Mouse (Mus musculus) adrenal gland, adult 8-10 months (tissue): ENCODE data around the gene Sclt1. TPM values are rescaled to one million over a fixed set of nuclear protein-coding genes. Genes with fewer than 3 reads are reported as not detected.
A peak's percentile ranks its signal among the peaks of the same experiment; 100 is the strongest.

Experiments
- DNase-seq: peaks from one replicate; pipeline ENCODE4 v3.0.0; 2022
- total RNA-seq, 4 experiments: library from RNA; stranded (reverse); gene quantifications; 2 replicates each; pipeline ENCODE4 v1.2.4; 2022

Gene Sclt1
- total RNA-seq, 4 experiments from 2014 or later: 7.3 to 17.7 (median 12.4) TPM

DNA sequence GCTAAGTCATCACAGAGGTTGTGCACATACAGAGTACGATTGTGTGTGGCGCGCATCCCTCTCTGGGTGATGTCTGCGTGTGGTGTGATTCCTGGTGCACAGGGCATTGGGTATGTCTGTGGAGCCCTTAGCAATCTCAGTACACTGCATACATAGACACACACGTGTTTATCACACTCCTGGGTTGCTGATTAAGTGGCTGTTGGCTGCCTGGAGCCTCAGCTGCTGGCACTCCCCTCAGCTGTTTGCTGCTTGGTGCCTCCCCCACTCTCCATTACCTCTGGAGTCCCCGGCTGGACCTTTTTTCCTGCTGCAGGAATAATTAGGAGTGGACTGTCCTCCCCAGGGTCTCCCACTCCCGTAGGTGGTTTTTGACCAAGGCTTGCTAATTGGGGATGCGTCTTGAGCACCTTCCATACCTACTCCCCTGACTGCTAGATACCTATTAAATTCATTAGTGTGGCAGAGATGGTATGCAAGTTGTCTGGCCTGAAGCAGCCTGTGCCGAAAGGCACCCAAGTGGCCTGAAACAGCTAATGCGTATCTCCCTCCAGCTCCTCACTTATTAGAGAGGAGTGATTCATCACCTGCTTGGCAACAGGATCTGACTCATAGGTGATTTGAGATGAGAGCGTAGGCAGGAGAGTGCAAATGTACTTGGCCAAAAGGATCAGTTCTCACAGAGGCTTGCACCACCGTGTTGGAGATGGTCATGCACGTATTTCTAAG, 136.5 kb downstream of the Sclt1 start:
- no peak for DNase-seq

DNA sequence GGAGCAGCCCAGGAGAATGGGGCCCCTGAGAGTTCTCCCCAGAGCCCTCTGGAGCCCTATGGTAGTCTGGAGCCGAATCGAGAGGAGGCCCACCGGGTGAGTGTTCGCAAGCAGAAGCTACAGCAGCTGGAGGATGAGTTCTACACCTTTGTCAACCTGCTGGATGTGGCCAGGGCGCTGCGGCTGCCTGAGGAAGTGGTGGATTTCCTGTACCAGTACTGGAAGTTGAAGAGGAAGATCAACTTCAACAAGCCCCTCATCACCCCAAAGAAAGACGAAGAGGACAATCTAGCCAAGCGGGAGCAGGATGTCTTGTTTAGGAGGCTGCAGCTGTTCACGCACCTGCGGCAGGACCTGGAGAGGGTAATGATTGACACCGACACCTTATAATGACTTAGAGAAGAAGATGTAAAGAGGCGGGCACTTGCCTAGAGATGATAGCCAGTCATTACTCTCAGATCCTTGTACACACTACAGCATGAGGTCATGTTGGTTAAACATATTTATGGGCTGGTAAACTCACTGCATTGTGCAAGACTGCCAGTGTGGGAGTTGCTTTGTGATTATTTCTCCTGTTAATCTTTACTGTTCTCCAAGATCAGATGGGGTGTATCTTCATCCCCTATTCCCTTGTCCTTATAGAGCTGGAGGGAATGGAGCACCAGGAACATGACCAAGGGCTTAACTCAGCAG, 137.5 kb downstream of the Sclt1 start:
- no peak for DNase-seq

GRCm38 (mm10) chr3:41603470-41604019, 138.8 kb downstream of the Sclt1 start:
- DNase-seq: no peak

DNA sequence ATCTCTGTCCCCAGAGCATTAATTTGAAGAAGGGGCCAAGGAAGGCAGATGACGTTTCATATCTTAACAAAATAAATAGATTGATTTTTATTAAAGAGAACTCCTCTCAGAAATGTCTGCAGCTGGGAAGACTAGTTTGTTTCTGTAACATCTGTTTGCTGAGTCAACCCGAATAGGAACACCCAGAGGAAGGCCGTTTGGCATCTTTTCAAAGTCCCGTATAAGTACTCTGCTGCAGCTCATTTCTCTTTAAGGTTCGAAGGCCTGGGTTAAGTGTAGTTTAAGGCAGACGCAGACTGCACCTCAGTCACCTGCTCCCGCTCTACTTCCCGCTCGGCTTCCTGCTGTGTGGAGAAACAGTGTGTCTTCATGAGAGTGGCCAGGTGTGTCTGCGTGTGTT, 139.4 kb downstream of the Sclt1 start:
- DNase-seq: no peak

DNA sequence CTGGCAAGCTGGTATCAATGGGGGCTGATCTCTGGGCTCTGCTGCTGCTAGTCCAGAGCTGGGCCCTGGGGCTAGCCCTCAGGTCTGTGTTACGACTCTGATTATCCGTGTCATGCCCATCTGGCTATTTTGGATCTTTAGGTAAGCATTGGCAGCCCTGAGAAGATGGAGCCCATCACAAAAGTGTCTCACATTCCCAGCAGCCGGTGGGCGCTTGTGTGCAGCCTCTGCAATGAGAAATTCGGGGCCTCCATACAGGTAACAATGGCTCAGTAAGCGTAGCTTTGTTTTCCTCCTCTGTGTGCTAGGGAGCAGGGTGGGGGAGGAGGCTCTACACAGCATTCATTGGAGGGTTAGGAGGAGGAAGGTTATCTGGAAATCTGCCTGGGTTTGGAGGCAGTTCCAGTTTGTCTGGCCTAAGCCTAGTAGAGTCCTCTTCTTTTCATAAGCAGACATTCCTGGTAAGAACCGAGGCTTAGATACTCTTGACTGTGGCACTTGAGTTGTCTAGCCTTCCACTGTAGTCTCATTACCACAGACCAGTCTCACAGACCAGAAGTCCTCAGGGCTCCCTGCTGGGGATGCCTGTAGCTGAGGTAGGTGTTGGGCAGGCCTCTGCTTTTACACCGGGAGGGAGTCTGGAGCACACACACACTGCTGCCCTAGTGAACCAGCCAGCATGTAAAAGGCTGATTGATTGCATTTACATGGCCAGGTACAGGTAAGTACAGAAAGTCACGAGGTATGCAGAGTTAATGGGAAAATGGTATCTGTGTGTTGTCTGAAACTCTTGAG, 140.9 kb downstream of the Sclt1 start:
- no peak for DNase-seq

DNA sequence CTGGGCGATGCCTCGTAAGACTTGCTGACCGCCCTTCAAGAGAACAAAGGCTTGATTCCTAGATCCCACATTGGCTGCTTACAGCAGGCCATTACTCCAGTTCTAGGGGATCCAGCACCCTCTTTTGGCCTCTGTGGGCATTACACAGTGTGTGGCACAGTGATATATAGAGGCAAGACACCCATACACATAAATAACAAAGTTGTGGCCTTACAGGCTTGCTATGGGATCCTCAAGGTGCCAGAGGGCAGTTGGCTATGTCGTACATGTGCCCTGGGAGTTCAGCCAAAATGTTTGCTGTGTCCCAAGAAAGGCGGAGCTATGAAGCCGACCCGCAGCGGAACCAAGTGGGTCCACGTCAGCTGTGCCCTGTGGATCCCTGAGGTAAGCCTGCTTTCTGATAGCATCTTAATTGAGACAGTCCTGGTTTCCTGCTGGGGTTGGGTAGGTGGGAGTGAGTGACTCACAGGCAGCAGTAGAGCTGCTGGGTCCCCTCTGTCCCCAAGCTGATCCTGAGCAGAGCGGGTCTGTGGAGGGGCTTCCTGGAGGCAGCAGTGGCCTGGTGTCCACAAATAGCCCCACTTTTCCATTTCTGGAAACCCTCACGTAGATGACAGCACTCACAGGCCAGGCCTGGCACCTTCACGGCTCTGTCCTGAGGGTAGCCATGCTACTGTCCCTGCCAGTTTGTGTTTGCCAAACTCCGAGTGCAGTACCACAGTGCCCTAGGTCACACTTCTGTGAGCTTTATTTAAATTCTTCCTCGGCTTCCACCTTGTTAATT, 142.3 kb downstream of the Sclt1 start:
- DNase-seq: peak; percentile 25

DNA sequence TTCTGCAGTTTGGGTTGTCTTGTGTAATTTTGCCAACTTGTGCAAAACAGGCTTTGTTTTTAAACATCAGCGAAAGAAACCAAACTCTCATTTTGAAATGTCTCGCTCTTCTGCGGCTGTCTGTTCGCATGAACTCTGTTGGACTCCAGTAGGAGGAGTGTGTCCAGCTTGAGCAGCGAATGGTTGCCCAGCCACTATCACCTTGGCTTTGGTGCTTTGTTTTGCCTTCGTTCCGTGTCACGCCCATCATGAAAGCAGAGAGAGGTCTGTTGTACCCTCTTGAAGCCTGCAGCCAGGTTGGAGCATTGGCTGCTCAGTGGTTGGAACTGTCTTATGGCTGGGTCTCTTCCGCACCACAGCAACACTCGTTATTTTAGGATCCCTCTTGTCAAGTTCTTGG, 143.1 kb downstream of the Sclt1 start:
- no peak for DNase-seq

DNA sequence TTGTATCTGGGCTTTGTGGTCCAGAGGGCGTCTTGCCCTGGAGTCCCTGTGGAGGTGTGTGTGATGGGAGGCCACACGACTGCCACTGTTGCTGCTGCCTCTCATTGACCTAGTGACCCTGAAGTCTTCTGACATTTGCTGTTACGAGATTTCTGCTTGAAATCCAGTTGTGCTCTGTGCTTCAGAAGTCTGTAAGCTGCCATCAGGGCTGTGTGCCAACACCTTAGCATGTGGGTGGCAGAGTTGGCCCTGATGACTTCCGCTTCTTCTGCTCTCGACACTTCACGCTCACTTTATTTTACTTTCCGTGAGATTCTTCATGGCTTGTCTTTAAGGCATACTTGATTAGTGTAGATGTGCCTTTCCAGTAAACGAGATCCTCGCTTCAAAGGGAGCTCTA, 143.9 kb downstream of the Sclt1 start:
- no peak for DNase-seq

DNA sequence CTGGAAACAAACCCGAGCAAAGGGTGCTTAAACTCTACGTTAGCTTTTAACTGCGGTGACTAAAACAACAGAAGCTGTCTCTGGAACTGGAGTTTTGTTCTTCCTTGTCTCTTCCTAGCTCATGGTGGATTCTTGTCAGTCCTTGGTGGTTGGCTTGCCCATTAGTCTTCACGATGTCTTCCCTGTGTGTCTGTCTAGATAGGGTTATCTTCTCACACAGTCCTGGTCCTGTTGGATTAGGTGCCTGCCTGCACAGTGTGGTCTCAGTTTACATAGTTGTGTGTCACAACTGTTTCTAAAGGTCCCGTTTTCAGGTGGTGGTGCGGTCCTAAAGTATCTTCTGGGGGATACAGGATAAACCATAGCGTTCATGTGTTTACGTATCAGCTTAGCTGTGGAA, 145.3 kb downstream of the Sclt1 start:
- no peak for DNase-seq

GRCm38 (mm10) chr3:41595010-41595409, 147.3 kb downstream of the Sclt1 start:
- no peak for DNase-seq

- DNase-seq: no peak
These were observed 148.0 kb downstream of the Sclt1 start for GRCm38 (mm10) chr3:41594097-41594879.

DNA sequence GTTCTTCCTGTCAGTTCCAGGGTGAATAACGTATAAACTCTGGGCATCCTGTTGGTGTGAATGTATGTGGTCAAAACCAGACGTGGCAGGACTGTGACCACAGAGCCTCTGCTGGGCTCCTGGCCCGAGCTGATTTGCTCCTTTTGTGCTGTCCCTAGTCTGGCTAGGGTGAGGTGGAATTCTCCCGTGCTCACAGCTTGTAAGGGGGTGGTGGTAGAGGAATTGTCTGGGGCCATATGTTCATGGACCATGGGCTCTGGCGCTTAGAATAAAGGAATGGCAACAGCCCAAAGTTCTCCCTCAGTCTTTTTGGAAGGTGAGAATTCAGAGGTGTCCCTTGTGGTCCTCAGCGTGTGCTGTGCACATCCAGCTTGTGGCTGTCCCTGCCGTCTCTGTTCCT, 149.5 kb downstream of the Sclt1 start:
- DNase-seq: no peak

GRCm38 (mm10) chr3:41591651-41592170, 150.6 kb downstream of the Sclt1 start:
- DNase-seq: no peak

DNA sequence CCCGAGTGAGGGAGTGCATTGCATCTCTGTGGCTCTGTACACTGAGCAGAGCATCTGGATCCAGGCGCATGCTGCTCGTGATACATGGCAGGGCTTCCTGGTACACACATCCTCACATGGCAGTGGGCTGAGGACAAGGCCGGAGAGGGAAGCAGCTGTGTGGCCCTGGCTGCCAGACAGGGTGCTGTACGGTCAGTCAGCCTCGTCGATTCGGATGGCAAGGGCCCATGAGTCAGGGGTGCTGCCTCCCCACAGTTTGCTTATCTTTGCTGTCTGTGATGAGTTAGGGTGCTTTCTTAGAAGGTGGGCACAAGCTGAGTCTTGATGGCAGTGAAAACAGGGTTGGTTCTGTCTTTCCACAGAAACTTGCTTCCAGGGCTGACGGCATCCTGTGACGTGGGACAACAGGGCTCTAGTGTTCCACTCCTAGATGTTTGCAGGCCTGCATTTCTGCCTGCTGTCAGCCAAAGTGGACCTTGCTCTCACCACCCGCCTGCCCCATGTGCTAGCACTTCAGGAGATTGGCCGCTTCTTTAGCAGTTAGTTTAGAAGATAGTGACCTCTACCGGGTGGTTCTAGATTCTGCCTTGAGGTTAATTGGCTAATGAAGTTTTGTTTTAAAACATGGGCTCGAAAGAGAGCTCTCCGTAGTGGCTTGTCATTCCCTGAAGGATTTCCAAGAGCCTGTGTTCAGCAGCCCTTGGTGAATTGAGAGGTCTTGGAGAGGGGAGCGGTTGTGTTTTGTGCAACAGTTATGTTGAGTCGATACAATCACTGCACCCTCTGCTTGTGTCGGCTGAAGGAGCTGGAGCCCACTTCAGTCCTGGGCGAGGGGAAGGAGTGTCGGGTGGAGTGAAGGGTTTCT, 151.4 kb downstream of the Sclt1 start:
- no peak for DNase-seq

GRCm38 (mm10) chr3:41589988-41590387, 152.3 kb downstream of the Sclt1 start:
- DNase-seq: no peak

DNA sequence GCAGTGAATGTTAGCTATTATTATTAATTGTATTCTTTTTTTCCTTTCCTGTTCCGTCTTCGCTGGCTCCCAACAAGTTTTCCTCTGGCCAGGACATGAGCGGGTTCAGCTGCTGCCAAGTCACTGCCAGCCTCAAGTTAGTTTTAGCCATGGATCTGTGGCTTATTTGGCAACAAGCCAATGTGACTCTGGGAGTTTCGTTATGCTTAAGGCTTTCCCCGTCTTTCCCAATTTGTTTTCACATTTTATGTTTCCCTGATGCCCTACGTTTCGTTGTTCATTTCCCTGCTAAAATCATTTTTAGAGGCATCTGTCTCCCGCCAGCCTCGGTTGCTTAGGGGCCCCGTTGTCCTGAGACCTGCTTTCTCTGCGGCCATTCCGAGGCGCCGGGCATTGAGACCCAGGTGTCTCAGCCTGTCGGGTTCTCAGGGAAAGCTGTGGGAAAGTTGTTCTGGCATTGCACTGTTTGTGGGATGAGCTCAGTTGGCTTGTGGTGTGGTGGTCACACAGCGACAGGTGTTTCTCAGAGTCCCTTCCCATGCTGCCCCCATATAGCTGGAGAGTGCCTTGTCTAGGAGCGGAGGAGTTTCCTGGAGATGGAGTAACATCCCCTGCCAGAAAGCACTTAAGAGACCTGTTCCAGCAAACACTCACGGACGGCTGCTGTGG, 152.9 kb downstream of the Sclt1 start:
- no peak for DNase-seq

GRCm38 (mm10) chr3:41588495-41588894, 153.8 kb downstream of the Sclt1 start:
- no peak for DNase-seq

GRCm38 (mm10) chr3:41587588-41587987, 154.7 kb downstream of the Sclt1 start:
- DNase-seq: no peak

DNA sequence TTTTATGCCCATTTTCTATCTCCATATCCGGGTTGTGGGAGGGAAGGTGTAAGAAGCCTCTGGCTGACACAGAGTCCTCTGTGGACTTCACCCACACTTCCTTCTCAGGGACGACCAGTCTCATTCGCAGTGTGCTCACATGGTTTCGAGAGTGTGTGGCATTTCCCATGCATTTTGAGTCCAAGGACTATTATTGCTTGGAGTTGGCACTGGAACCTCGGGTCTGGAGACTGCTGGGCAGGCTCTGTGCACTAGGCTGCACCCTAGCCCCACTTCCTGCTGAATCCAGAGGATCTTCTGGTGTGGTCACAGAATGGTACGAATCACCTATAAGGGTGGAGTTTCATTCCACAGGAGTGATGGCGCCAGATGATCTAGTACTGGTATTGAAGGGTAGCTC, 155.4 kb downstream of the Sclt1 start:
- DNase-seq: no peak

DNA sequence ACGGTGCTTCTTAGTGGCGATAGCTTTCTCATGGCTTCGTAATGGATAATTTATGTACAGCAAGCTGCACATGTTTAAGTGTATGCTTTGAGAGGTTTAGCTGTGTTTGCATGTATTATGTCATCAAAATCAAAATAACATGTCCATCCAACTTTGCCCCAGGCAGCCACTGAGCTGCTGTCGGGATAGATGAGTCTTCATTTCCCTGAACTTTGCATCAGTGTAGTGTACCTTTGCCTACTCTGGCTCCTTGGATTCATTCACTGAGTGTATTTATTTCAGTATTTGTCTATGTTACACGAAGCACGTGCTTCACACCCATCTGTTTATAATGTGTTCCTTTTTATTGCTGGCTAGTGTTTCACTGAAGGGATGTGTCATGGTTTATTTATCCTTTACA, 156.0 kb downstream of the Sclt1 start:
- DNase-seq: no peak
